Mouse (Mus musculus): Measurements from ENCODE around the gene Zbtb38.

Gene Zbtb38

DNA sequence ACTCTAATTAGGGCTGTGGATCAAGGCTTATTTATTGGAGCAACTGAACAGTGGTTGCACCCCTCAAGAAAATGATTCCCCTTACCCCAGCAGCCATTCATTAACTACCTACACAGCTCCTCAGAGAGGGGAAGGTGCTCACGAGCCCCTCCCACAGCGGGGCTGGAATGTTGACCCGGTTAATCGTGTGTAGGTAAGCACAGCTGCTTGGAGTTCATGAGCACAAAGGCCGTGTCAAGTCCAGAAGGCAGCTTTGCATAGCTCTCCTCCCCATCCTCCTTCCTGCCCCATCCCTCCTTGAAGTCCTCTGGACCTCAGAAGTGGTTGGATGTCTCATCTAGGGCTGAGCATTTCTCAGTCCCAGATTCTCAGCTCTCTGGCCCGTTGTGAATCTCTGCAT lies 117.5 kb downstream of the Zbtb38 start:
- peak; percentile 68 for DNase-seq

DNA sequence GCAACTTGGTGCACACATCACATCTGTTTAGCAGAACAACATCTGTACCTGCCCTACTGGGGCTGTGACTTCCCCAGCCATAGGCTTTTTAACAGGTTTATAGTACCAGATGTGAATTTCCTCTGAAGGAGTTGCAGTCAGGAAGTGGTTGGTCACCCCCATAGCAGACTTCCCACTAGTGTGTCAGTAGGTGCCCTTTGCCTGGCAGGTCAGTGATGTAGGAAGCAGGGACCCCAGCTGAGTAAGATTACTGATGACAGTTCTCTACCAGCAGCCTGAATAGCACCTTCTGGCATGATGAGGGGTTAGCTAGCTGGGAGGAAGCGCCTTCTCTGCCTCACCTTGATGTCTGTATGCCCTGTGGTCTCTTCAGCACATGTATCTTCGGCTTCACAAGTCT lies 118.9 kb downstream of the Zbtb38 start:
- no peak for DNase-seq
